Mouse (Mus musculus): ENCODE results near the gene Fbxl20. TPM values are rescaled to one million over a fixed set of nuclear protein-coding genes. Genes with fewer than 3 reads are reported as not detected.

Gene Fbxl20
- polyA plus RNA-seq, 1 experiment from 2014 or later: 7.3 TPM

DNA sequence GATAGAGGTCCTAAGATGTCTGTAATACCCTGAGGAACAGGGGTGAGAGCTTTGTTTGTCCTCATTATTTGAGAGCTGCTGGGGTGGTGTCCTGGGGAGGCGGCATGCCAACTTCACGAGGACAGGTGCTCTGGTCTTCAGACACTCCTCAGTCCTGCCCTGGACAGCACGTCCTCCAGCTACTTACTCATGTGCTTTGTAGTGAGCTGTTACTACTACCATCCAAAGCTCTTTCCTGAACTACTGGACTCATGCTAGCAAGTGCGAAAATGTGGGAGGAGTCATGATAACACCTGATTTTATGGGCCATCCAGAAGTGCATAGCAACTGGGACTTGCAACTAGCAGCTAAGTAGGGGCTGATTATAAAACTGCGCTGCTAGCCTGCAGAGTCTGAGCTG lies 40.5 kb downstream of the Fbxl20 start:
- WGBS: 60% methylated on average over 5 of the region's 5 CpGs
- peaks cover 62% of the 10 kb centered on the region for H3K36me3 ChIP-seq (ENCODE audit: control insufficient read depth, insufficient read depth)
- no peak for TF ChIP-seq CTCF (IDR thresholded peaks at IDR 0.05; ENCODE audit: low read depth)
- no peak overlapping the region for H3K9ac ChIP-seq (ENCODE audit: low read depth, low read length)
- 0 out of 2 replicates have a peak, but pooled peaks have one; percentile 38 for ATAC-seq
- H3K27ac ChIP-seq (ENCODE audit: low read depth, low read length): no peak overlapping the region
- no peaks in the 10 kb centered on the region for H3K4me1 ChIP-seq (replicated peaks; ENCODE audit: control insufficient read depth, insufficient read depth, low read length)
- no peaks in the 10 kb centered on the region for H3K27me3 ChIP-seq (replicated peaks; ENCODE audit: control insufficient read depth, insufficient read depth, low read length)
- H3K4me2 ChIP-seq (replicated peaks; ENCODE audit: low read depth): no peak overlapping the region
- H3K4me3 ChIP-seq (ENCODE audit: low read depth, low read length): no peak overlapping the region
- H3K9me3 ChIP-seq (ENCODE audit: control insufficient read depth): no peaks in the 10 kb centered on the region

DNA sequence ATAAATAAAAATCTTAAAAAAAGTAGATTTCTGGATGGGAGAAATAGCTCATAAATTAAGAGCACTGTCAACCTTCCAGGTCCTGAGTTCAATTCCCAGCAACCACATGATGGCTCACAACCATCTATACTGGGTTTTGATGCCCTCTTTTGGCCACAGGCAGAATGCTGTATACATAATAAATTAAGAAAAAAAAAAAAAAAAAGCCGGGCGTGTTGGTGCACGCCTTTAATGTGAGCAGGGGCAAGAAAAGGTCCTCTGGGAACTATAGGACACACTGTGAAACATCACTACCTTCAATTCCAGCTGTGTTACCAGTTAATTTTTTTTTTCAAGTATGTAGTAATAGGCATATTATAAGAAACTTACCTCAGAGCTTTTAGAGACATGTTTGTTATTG lies 48.9 kb downstream of the Fbxl20 start:
- Histone ChIP-seq H3K36me3 (ENCODE audit: control insufficient read depth, insufficient read depth) (peaks cover 58% of the 10 kb centered on the region), H3K9ac (ENCODE audit: low read depth, low read length) (no peak overlapping the region), H3K27ac (ENCODE audit: low read depth, low read length) (no peak overlapping the region), H3K9me3 (ENCODE audit: control insufficient read depth) (no peaks in the 10 kb centered on the region), H3K4me3 (ENCODE audit: low read depth, low read length) (no peak overlapping the region), H3K27me3 (replicated peaks; ENCODE audit: control insufficient read depth, insufficient read depth, low read length) (no peaks in the 10 kb centered on the region), H3K4me2 (replicated peaks; ENCODE audit: low read depth) (no peak overlapping the region), H3K4me1 (replicated peaks; ENCODE audit: control insufficient read depth, insufficient read depth, low read length) (no peaks in the 10 kb centered on the region)
- WGBS: 87% methylated on average over 3 of the region's 3 CpGs
- no peak for ATAC-seq
- no peak for TF ChIP-seq CTCF (IDR thresholded peaks at IDR 0.05; ENCODE audit: low read depth)

DNA sequence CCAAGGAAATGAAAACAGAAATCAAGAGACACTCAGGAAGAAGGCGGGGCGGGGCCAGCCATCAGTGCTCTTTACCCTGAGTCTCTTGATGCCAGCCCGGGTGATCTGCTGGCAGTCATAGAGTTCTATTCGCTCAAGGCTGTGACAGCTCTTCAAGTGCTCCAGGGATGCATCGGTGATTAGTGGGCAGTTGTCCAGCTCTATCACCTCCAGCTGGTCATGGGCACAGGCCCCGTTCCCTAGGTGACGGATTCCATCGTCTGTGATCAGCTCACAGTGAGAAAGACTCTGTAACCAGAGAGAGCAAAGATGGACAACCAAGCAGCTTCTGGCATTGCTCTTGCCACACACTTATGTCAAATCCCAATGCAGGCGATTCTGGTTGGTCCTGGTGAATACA lies 59.6 kb downstream of the Fbxl20 start:
- 89% methylated on average over 9 of the region's 9 CpGs for WGBS
- Histone ChIP-seq H3K4me3 (ENCODE audit: low read depth, low read length) (no peak overlapping the region), H3K9me3 (ENCODE audit: control insufficient read depth) (no peaks in the 10 kb centered on the region), H3K27me3 (replicated peaks; ENCODE audit: control insufficient read depth, insufficient read depth, low read length) (no peaks in the 10 kb centered on the region), H3K27ac (ENCODE audit: low read depth, low read length) (no peak overlapping the region), H3K4me2 (replicated peaks; ENCODE audit: low read depth) (no peak overlapping the region), H3K9ac (ENCODE audit: low read depth, low read length) (no peak overlapping the region), H3K4me1 (replicated peaks; ENCODE audit: control insufficient read depth, insufficient read depth, low read length) (no peaks in the 10 kb centered on the region), H3K36me3 (ENCODE audit: control insufficient read depth, insufficient read depth) (peaks cover 52% of the 10 kb centered on the region)
- no peak for TF ChIP-seq CTCF (IDR thresholded peaks at IDR 0.05; ENCODE audit: low read depth)
- ATAC-seq: no peak

DNA sequence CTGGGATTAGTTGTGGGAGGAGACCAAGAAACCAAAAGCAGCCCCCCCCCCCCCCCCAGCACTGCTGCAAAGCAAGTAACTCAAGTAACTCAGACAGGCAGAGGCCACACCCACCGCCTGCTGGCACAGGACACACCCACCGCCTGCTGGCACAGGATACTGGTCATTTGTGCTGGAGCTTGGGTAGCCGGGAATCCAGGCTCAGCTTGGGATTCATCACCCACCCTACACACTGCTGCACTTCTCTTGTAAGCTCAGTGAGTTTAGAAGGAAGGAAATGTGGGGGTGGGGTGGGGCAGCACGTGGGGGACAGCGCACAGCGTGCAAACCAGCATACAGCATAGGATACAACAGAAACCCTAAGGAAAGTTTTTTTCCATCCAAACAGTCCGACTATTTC lies 62.0 kb downstream of the Fbxl20 start:
- H3K9ac ChIP-seq (ENCODE audit: low read depth, low read length): no peak overlapping the region
- no peak overlapping the region for H3K4me2 ChIP-seq (replicated peaks; ENCODE audit: low read depth)
- no peak for ATAC-seq
- no peaks in the 10 kb centered on the region for H3K27me3 ChIP-seq (replicated peaks; ENCODE audit: control insufficient read depth, insufficient read depth, low read length)
- 53% methylated on average over 7 of the region's 7 CpGs for WGBS
- no peak overlapping the region for H3K4me3 ChIP-seq (ENCODE audit: low read depth, low read length)
- no peaks in the 10 kb centered on the region for H3K9me3 ChIP-seq (ENCODE audit: control insufficient read depth)
- H3K27ac ChIP-seq (ENCODE audit: low read depth, low read length): no peak overlapping the region
- H3K36me3 ChIP-seq (ENCODE audit: control insufficient read depth, insufficient read depth): peaks cover 50% of the 10 kb centered on the region
- no peaks in the 10 kb centered on the region for H3K4me1 ChIP-seq (replicated peaks; ENCODE audit: control insufficient read depth, insufficient read depth, low read length)
- TF ChIP-seq CTCF (IDR thresholded peaks at IDR 0.05; ENCODE audit: low read depth): no peak

DNA sequence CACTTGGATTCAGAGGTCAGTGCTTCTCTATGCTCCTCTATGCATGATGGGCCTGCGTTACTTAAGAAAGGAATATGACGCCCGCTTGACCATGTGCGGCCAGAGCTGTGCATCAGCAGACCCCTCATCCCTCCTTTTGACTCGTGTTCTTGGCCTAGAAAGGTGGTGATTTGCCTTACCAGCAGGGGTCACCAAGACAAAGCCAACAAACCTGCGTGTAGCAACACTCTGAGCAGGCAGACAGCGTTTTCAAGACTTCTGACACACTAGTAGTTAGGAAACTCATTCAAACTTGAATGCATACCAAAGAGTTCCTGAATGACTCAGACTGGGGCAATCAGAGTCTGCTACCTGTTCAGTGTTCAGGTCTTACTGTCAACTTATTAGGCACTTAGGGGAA lies 63.6 kb downstream of the Fbxl20 start:
- no peak for TF ChIP-seq CTCF (IDR thresholded peaks at IDR 0.05; ENCODE audit: low read depth)
- Histone ChIP-seq H3K9ac (ENCODE audit: low read depth, low read length) (no peak overlapping the region), H3K27me3 (replicated peaks; ENCODE audit: control insufficient read depth, insufficient read depth, low read length) (no peaks in the 10 kb centered on the region), H3K4me1 (replicated peaks; ENCODE audit: control insufficient read depth, insufficient read depth, low read length) (no peaks in the 10 kb centered on the region), H3K36me3 (ENCODE audit: control insufficient read depth, insufficient read depth) (peaks cover 44% of the 10 kb centered on the region), H3K27ac (ENCODE audit: low read depth, low read length) (no peak overlapping the region), H3K4me2 (replicated peaks; ENCODE audit: low read depth) (no peak overlapping the region), H3K4me3 (ENCODE audit: low read depth, low read length) (no peak overlapping the region), H3K9me3 (ENCODE audit: control insufficient read depth) (no peaks in the 10 kb centered on the region)
- ATAC-seq: no peak
- 81% methylated on average over 7 of the region's 7 CpGs for WGBS

DNA sequence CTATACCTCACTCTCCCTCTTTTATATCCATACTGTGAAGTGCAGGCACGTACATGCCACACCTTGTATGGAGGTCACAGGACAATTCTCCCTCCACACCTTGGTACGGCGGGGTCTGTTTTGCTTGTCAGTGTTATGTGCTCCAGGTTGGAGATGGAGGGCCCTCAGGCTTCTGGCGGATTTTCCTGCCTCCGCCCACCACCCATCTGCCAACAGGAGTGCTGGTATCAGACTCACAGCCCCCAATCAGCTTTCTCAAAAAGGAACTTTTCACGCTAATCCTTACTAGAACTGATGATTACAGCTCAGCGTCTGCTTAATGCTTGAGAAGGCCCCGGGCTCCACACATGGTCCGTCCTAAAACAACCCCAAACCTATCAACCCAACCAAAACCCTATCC lies 64.1 kb downstream of the Fbxl20 start:
- no peak overlapping the region for H3K4me2 ChIP-seq (replicated peaks; ENCODE audit: low read depth)
- H3K9ac ChIP-seq (ENCODE audit: low read depth, low read length): no peak overlapping the region
- ATAC-seq: no peak
- H3K36me3 ChIP-seq (ENCODE audit: control insufficient read depth, insufficient read depth): peaks cover 41% of the 10 kb centered on the region
- no peaks in the 10 kb centered on the region for H3K9me3 ChIP-seq (ENCODE audit: control insufficient read depth)
- 87% methylated on average over 9 of the region's 9 CpGs for WGBS
- no peak overlapping the region for H3K4me3 ChIP-seq (ENCODE audit: low read depth, low read length)
- no peak overlapping the region for H3K27ac ChIP-seq (ENCODE audit: low read depth, low read length)
- no peaks in the 10 kb centered on the region for H3K4me1 ChIP-seq (replicated peaks; ENCODE audit: control insufficient read depth, insufficient read depth, low read length)
- no peaks in the 10 kb centered on the region for H3K27me3 ChIP-seq (replicated peaks; ENCODE audit: control insufficient read depth, insufficient read depth, low read length)
- no peak for TF ChIP-seq CTCF (IDR thresholded peaks at IDR 0.05; ENCODE audit: low read depth)

DNA sequence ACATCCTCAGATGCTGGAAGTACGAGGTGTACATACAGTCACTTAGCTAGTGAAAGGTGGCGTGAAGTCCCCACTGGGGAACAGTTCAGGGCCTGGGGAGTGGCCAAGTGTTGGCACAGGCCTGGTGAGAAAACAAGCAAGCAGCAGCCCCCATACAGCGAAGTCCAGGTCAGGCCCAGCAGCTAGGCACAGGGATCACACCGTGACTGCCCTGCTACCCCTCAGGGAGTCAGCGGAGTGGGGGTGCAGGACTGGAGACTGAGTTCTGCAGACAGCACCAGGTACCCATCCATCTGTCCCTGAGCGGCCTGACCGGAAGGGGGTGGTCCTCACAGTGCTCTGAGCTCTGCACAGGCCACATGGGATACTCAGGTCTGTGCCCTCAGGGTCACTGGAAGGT lies 67.5 kb downstream of the Fbxl20 start:
- 89% methylated on average over 7 of the region's 7 CpGs for WGBS
- no peak for TF ChIP-seq CTCF (IDR thresholded peaks at IDR 0.05; ENCODE audit: low read depth)
- no peaks in the 10 kb centered on the region for H3K27me3 ChIP-seq (replicated peaks; ENCODE audit: control insufficient read depth, insufficient read depth, low read length)
- ATAC-seq: no peak
- no peak overlapping the region for H3K4me2 ChIP-seq (replicated peaks; ENCODE audit: low read depth)
- H3K27ac ChIP-seq (ENCODE audit: low read depth, low read length): no peak overlapping the region
- no peak overlapping the region for H3K9ac ChIP-seq (ENCODE audit: low read depth, low read length)
- H3K36me3 ChIP-seq (ENCODE audit: control insufficient read depth, insufficient read depth): peaks cover 18% of the 10 kb centered on the region; the same call in 1 of the 2 replicates
- H3K4me1 ChIP-seq (replicated peaks; ENCODE audit: control insufficient read depth, insufficient read depth, low read length): no peaks in the 10 kb centered on the region
- H3K9me3 ChIP-seq (ENCODE audit: control insufficient read depth): no peaks in the 10 kb centered on the region
- no peak overlapping the region for H3K4me3 ChIP-seq (ENCODE audit: low read depth, low read length)

All from intestine, postnatal 0 days (tissue).